Mouse (Mus musculus): ENCODE results near the gene Col18a1. TPM values are rescaled to one million over a fixed set of nuclear protein-coding genes. Genes with fewer than 3 reads are reported as not detected.
A peak's percentile ranks its signal among the peaks of the same experiment; 100 is the strongest.

Col18a1 gene
- polyA plus RNA-seq, 1 experiment from 2014 or later: 48.6 TPM

DNA sequence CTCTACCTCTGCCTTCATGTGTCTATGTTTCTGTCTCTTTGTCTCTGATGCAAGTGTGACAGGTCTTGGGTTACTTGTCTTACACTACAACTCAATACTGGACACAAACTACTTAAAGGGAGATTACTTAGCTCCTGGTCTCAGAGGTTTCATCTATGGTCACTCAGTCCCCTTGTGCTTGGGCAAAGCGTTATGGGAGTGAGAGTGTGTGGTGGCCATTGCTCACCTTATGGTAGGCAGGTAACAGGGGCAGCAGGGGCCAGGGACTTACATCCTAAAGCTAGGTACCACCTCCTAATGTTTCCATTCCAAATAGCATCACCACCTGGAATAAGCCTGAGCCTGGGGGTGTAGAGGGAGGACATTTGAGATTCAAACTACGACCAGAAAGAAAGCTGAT is 39.8 kb upstream of the Col18a1 start:
- Histone ChIP-seq H3K4me2 (ENCODE audit: low read depth, low read length) (no peak overlapping the region), H3K27me3 (replicated peaks; ENCODE audit: control insufficient read depth, insufficient read depth, low read length) (no peaks in the 10 kb centered on the region), H3K4me1 (ENCODE audit: control insufficient read depth, insufficient read depth, low read length) (peaks cover 31% of the 10 kb centered on the region), H3K4me3 (ENCODE audit: low read length) (no peak overlapping the region), H3K9me3 (ENCODE audit: control insufficient read depth, low read length) (no peaks in the 10 kb centered on the region), H3K27ac (ENCODE audit: low read length) (no peak overlapping the region), H3K9ac (ENCODE audit: low read depth, low read length) (no peak overlapping the region), H3K36me3 (ENCODE audit: control insufficient read depth, insufficient read depth, low read length) (no peaks in the 10 kb centered on the region)
- no peak for ATAC-seq
- WGBS: 89% methylated on average over 2 of the region's 2 CpGs

- 63% methylated on average over 4 of the region's 4 CpGs for WGBS
- ATAC-seq: no peak
- H3K27ac ChIP-seq (ENCODE audit: low read length): no peak overlapping the region
Observed at GRCm38 (mm10) chr10:77203960-77204359, 37.6 kb upstream of the Col18a1 start.

DNA sequence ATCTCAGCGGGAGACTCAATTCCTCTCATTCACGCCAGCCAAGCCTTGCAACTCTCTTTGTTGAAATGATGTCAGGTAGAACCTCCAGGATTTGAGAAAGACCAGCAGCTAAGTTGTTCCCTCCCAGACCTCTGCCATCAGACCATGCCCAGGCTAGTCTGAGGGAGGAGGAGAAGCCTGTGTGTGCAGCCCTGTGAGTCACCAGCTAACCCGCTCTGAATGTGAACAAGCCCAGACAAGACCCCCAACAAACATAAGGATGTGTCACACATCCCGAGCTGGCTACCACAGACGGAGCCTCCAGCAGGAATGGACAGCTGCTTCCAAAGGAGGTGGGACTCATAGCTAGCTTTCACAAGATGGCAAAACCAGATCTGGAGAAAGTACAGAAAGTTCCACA is 35.6 kb upstream of the Col18a1 start:
- no peak overlapping the region for H3K27ac ChIP-seq (ENCODE audit: low read length)

More at GRCm38 (mm10) chr10:77203960-77204359, 37.6 kb upstream of the Col18a1 start:
- Histone ChIP-seq H3K4me1 (ENCODE audit: control insufficient read depth, insufficient read depth, low read length) (peaks cover 16% of the 10 kb centered on the region), H3K9ac (ENCODE audit: low read depth, low read length) (no peak overlapping the region), H3K4me2 (ENCODE audit: low read depth, low read length) (no peak overlapping the region), H3K27me3 (replicated peaks; ENCODE audit: control insufficient read depth, insufficient read depth, low read length) (no peaks in the 10 kb centered on the region), H3K4me3 (ENCODE audit: low read length) (no peak overlapping the region), H3K9me3 (ENCODE audit: control insufficient read depth, low read length) (no peaks in the 10 kb centered on the region), H3K36me3 (ENCODE audit: control insufficient read depth, insufficient read depth, low read length) (no peaks in the 10 kb centered on the region)

DNA sequence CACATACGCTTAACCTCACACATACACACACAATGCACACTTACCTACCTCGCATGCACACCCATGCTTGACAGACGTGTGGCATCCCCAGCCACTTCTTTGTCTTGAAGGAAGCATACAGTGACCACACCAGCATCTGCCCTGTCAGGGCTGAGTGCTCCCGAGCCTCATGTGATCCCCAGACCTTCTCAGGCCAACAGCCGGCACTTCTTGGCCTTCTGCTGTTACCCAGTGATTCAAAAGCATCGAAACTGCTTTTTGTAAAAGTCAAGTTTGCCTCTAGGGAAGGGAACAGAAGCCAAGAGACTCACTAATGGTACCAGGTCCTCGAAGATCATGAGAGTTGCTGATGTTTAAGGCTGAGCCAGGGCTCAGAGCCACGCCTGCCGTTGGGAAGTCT is 33.9 kb upstream of the Col18a1 start:
- Histone ChIP-seq H3K4me1 (ENCODE audit: control insufficient read depth, insufficient read depth, low read length) (peaks cover 8% of the 10 kb centered on the region; the same call in 1 of the 2 replicates), H3K36me3 (ENCODE audit: control insufficient read depth, insufficient read depth, low read length) (no peaks in the 10 kb centered on the region), H3K4me3 (ENCODE audit: low read length) (no peak overlapping the region), H3K9ac (ENCODE audit: low read depth, low read length) (no peak overlapping the region), H3K27me3 (replicated peaks; ENCODE audit: control insufficient read depth, insufficient read depth, low read length) (no peaks in the 10 kb centered on the region), H3K9me3 (ENCODE audit: control insufficient read depth, low read length) (no peaks in the 10 kb centered on the region), H3K27ac (ENCODE audit: low read length) (no peak overlapping the region), H3K4me2 (ENCODE audit: low read depth, low read length) (no peak overlapping the region)
- ATAC-seq: no peak
- 82% methylated on average over 9 of the region's 9 CpGs for WGBS

More for the DNA sequence above, 35.6 kb upstream of the Col18a1 start:
- H3K4me3 ChIP-seq (ENCODE audit: low read length): no peak overlapping the region
- no peak overlapping the region for H3K4me2 ChIP-seq (ENCODE audit: low read depth, low read length)
- 67% methylated on average over 5 of the region's 5 CpGs for WGBS
- H3K4me1 ChIP-seq (ENCODE audit: control insufficient read depth, insufficient read depth, low read length): peaks cover 11% of the 10 kb centered on the region
- no peak overlapping the region for H3K9ac ChIP-seq (ENCODE audit: low read depth, low read length)
- no peaks in the 10 kb centered on the region for H3K27me3 ChIP-seq (replicated peaks; ENCODE audit: control insufficient read depth, insufficient read depth, low read length)
- no peaks in the 10 kb centered on the region for H3K9me3 ChIP-seq (ENCODE audit: control insufficient read depth, low read length)
- ATAC-seq: no peak
- no peaks in the 10 kb centered on the region for H3K36me3 ChIP-seq (ENCODE audit: control insufficient read depth, insufficient read depth, low read length)

GRCm38 (mm10) chr10:77199229-77199628 is 32.9 kb upstream of the Col18a1 start:
- Histone ChIP-seq H3K27me3 (replicated peaks; ENCODE audit: control insufficient read depth, insufficient read depth, low read length) (no peaks in the 10 kb centered on the region), H3K9ac (ENCODE audit: low read depth, low read length) (no peak overlapping the region), H3K4me3 (ENCODE audit: low read length) (no peak overlapping the region), H3K4me2 (ENCODE audit: low read depth, low read length) (no peak overlapping the region), H3K27ac (ENCODE audit: low read length) (no peak overlapping the region), H3K36me3 (ENCODE audit: control insufficient read depth, insufficient read depth, low read length) (no peaks in the 10 kb centered on the region), H3K9me3 (ENCODE audit: control insufficient read depth, low read length) (no peaks in the 10 kb centered on the region), H3K4me1 (ENCODE audit: control insufficient read depth, insufficient read depth, low read length) (no peaks in the 10 kb centered on the region)
- WGBS: 79% methylated on average over 2 of the region's 2 CpGs
- no peak for ATAC-seq

DNA sequence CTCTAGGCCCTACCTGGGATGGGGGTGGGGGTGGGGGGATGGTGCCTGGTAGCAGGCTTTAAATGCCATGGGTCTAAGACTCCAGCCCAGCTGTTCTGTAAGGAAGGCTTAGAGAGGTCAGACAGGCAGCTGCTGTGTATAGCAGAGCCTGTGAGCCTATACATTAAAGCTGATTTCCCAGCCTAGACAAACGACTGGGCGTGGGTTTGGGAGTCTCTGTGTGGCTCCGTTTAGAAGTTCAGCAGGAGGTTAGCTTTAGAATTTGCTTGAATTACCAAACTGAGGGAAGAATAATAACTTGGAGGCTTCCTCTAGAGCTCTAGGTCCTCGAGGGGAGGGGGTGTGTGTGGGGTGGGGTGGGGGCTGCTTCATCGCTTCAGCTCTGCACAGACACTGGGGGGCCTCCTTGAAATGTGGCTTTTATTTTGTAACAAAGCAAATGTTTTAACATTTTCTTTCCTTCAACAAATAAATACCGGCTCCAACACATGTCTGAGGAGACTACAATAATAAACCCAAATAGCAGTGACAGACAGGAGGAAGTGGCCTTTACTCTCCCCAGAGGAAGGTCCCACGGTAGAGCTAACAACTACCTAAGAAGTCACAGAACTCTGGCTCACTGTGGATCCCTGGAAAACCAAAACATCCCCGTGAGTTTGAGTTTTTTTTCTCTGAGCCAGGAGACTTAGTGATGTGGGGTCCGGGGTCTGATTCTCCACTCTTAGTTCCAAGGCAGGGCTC is 31.3 kb upstream of the Col18a1 start:
- ATAC-seq: no peak
- Histone ChIP-seq H3K4me2 (ENCODE audit: low read depth, low read length) (no peak overlapping the region), H3K4me3 (ENCODE audit: low read length) (no peak overlapping the region), H3K9me3 (ENCODE audit: control insufficient read depth, low read length) (no peaks in the 10 kb centered on the region), H3K9ac (ENCODE audit: low read depth, low read length) (0 out of 2 replicates have a peak overlapping the region, but pooled peaks have one; percentile 3), H3K36me3 (ENCODE audit: control insufficient read depth, insufficient read depth, low read length) (no peaks in the 10 kb centered on the region), H3K27me3 (replicated peaks; ENCODE audit: control insufficient read depth, insufficient read depth, low read length) (no peaks in the 10 kb centered on the region), H3K4me1 (ENCODE audit: control insufficient read depth, insufficient read depth, low read length) (no peaks in the 10 kb centered on the region), H3K27ac (ENCODE audit: low read length) (peak overlapping the region; percentile 38; the same call in 1 of the 2 replicates)
- WGBS: 28% methylated on average over 9 of the region's 9 CpGs

- H3K9me3 ChIP-seq (ENCODE audit: control insufficient read depth, low read length): no peaks in the 10 kb centered on the region
- H3K9ac ChIP-seq (ENCODE audit: low read depth, low read length): no peak overlapping the region
- no peak for ATAC-seq
- H3K4me2 ChIP-seq (ENCODE audit: low read depth, low read length): no peak overlapping the region
- no peak overlapping the region for H3K4me3 ChIP-seq (ENCODE audit: low read length)
- 80% methylated on average over 4 of the region's 4 CpGs for WGBS
- H3K27me3 ChIP-seq (replicated peaks; ENCODE audit: control insufficient read depth, insufficient read depth, low read length): no peaks in the 10 kb centered on the region
- H3K36me3 ChIP-seq (ENCODE audit: control insufficient read depth, insufficient read depth, low read length): no peaks in the 10 kb centered on the region
- no peaks in the 10 kb centered on the region for H3K4me1 ChIP-seq (ENCODE audit: control insufficient read depth, insufficient read depth, low read length)
- no peak overlapping the region for H3K27ac ChIP-seq (ENCODE audit: low read length)
Observed at GRCm38 (mm10) chr10:77196676-77197075, 30.3 kb upstream of the Col18a1 start.

DNA sequence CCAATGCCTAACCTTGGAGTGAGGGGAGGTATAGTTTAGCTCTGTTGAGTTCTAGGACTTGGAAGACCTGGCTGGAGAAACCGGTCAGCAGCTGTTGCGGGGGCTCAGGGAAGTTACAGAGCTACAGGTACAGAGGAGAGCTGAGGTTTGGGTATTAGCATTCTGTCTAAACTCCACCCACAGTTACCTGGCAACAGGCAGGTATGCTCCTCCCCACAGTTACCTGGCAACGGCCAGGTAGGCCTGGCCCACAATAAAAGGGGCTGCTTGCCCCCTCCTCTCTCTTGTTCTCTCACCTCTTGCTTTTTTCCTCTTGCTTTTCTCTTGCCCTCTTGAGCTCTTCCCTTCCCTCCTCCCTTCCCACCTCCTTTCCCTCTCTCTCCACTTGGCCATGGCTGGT is 29.8 kb upstream of the Col18a1 start:
- Histone ChIP-seq H3K36me3 (ENCODE audit: control insufficient read depth, insufficient read depth, low read length) (no peaks in the 10 kb centered on the region), H3K4me1 (ENCODE audit: control insufficient read depth, insufficient read depth, low read length) (peaks cover 4% of the 10 kb centered on the region; the same call in 1 of the 2 replicates), H3K4me3 (ENCODE audit: low read length) (no peak overlapping the region), H3K9me3 (ENCODE audit: control insufficient read depth, low read length) (no peaks in the 10 kb centered on the region), H3K4me2 (ENCODE audit: low read depth, low read length) (no peak overlapping the region), H3K9ac (ENCODE audit: low read depth, low read length) (no peak overlapping the region), H3K27me3 (replicated peaks; ENCODE audit: control insufficient read depth, insufficient read depth, low read length) (no peaks in the 10 kb centered on the region), H3K27ac (ENCODE audit: low read length) (no peak overlapping the region)
- ATAC-seq: no peak
- WGBS: 72% methylated on average over 3 of the region's 3 CpGs

- Histone ChIP-seq H3K9ac (ENCODE audit: low read depth, low read length) (no peak overlapping the region), H3K4me1 (ENCODE audit: control insufficient read depth, insufficient read depth, low read length) (peaks cover 8% of the 10 kb centered on the region), H3K9me3 (ENCODE audit: control insufficient read depth, low read length) (no peaks in the 10 kb centered on the region), H3K27ac (ENCODE audit: low read length) (no peak overlapping the region), H3K4me3 (ENCODE audit: low read length) (no peak overlapping the region), H3K27me3 (replicated peaks; ENCODE audit: control insufficient read depth, insufficient read depth, low read length) (no peaks in the 10 kb centered on the region), H3K36me3 (ENCODE audit: control insufficient read depth, insufficient read depth, low read length) (no peaks in the 10 kb centered on the region), H3K4me2 (ENCODE audit: low read depth, low read length) (no peak overlapping the region)
- no peak for ATAC-seq
Observed at GRCm38 (mm10) chr10:77193495-77193894, 27.1 kb upstream of the Col18a1 start.

DNA sequence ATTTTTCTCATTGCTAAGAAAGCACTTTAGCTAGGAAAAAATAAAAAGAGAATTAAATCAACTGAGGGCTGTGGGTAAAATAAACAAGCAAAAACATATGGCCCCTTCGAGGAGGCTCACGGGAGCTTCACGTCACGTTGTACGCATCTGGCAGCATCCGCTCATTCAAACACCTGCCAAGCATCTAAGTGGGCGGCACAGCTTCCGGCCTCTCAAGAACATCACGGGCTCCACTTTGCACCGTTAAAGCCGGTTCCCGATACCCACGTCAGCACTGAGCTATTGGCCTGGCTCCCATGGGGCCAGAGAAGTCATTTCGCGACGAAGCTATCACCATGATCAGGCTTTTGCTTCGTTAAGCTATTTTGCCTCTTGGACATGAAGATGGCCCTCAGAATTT is 26.4 kb upstream of the Col18a1 start:
- ATAC-seq: no peak
- Histone ChIP-seq H3K9me3 (ENCODE audit: control insufficient read depth, low read length) (no peaks in the 10 kb centered on the region), H3K27me3 (replicated peaks; ENCODE audit: control insufficient read depth, insufficient read depth, low read length) (no peaks in the 10 kb centered on the region), H3K9ac (ENCODE audit: low read depth, low read length) (no peak overlapping the region), H3K4me1 (ENCODE audit: control insufficient read depth, insufficient read depth, low read length) (peaks cover 12% of the 10 kb centered on the region), H3K27ac (ENCODE audit: low read length) (no peak overlapping the region), H3K4me3 (ENCODE audit: low read length) (no peak overlapping the region), H3K4me2 (ENCODE audit: low read depth, low read length) (no peak overlapping the region), H3K36me3 (ENCODE audit: control insufficient read depth, insufficient read depth, low read length) (no peaks in the 10 kb centered on the region)
- 54% methylated on average over 17 of the region's 17 CpGs for WGBS

Data from intestine, embryonic 16.5 days (tissue).